Mouse (Mus musculus) heart, postnatal 25 days (tissue): ENCODE data around the gene Arhgap10. TPM values are rescaled to one million over a fixed set of nuclear protein-coding genes. Genes with fewer than 3 reads are reported as not detected.
A peak's percentile ranks its signal among the peaks of the same experiment; 100 is the strongest.

Experiments used
- DNase-seq: peaks from one replicate; pipeline ENCODE4 v3.0.0; 2022; ENCODE audit warnings: low spot score
- intact Hi-C: fragments of 180-260 bp; cut with DNase I; formaldehyde crosslinking; loops from one replicate; pipeline ENCODE4 v1.15.1; 2025
- total RNA-seq, 2 experiments: library from RNA; stranded (reverse); gene quantifications; 2 replicates each; pipeline ENCODE4 v1.2.3; 2021

Arhgap10 gene
- total RNA-seq, 2 experiments from 2014 or later, result 51.2 to 58.0 TPM

DNA sequence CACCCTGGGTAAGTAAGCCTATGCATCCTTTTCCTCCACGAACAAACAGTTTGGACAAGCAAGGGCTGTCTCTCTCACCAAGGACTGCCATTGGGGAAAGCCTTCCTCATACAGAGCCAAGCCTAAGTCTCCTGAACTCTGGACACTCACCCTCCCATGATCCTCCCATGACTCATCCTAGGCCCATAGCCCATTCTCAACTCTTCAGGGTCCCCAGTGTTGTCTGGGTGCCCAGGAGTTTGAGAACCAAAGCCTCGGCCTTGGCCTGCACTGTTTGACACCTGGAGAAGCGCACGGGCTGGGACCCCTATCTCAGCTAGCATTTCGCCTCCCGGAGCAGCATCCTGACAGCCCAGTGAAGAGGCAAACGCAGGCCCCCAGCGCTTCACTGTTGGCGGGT, 63.9 kb downstream of the Arhgap10 start:
- no peak for DNase-seq
- intact Hi-C loops, result no loop called here

GRCm38 (mm10) chr8:77451466-77452382, 66.0 kb downstream of the Arhgap10 start:
- intact Hi-C loops, result no loop called here
- no peak for DNase-seq

DNA sequence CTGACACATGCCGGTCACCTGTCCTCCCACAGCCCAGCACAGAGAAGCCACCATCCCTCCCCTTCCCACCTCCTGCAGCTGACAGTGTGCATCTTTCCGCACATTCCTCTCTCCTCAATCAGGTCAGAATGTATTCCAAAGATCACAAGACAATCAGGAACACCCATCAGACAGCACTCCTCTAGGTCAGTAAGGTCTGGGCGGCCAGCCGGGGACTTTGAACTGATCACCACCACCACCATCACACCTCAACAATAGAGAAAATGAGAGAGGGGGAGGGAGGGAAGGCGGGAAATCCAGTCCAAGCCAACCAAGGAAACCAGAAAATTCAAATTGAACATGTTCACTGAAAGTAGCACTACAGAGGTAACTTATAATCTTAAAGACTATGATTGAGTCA, 66.7 kb downstream of the Arhgap10 start:
- DNase-seq, result no peak
- intact Hi-C loops, result no loop called here

GRCm38 (mm10) chr8:77446294-77446693, 71.5 kb downstream of the Arhgap10 start:
- no peak for DNase-seq
- intact Hi-C loops, result no loop called here

DNA sequence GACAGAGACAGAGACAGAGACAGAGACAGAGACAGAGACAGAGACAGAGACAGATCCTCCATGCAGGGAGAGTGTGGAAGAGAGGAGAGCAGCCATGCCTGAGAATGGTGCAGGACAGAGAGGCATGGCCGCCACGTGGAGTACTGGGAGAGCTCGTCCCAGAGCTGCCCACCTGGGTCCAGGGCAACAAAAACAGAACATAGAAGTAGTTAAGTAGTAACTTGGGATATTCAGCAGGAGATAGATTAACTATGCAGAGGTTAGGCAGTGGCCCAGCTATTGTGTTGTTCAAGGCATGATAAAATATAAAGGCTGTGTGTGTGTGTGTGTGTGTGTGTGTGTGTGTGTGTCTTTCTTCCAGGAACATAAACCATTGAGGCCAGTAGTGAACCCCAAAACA, 72.1 kb downstream of the Arhgap10 start:
- DNase-seq, result no peak
- intact Hi-C loops, result no loop called here

DNA sequence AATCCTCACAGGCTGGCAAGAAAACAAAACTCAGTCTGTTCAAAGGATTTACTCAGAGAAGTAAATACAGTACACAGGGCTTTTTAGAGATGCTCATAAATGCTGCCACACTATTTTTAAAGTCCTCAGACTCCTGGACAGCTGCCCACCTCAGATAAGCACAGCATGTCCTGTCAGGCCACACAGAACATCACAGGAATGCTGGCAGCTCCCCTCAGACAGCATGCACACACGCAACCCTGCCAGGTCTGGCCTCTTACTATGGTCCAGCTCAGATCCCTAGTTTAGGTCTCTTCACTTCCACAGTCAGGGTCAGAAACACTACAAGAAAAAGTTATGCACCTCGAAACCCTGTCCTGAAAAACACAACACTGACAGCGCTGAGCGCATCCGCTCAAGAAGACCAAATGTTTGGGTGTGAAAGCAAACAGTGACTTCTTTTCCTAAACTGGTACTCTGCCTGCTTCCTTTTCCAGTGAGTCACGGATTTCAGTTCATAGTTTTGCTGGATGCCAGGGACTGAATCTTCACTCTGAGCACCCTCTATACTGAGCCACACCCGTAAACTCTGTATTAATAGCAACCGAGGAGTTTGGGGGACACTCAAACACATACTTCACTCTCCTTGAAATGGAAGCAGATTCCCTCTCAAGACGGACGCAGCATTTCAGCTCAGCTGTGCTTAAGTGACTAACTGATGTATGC, 73.4 kb downstream of the Arhgap10 start:
- intact Hi-C loops, result loop anchor here (5.0 kb wide), 1 partner anchor 68 kb away; no protein-coding TSS in a partner anchor
- peak; percentile 76 for DNase-seq

GRCm38 (mm10) chr8:77442452-77442851, 75.3 kb downstream of the Arhgap10 start:
- no peak for DNase-seq
- intact Hi-C loops, result loop anchor here (5.0 kb wide), 1 partner anchor 70 kb away; no protein-coding TSS in a partner anchor

DNA sequence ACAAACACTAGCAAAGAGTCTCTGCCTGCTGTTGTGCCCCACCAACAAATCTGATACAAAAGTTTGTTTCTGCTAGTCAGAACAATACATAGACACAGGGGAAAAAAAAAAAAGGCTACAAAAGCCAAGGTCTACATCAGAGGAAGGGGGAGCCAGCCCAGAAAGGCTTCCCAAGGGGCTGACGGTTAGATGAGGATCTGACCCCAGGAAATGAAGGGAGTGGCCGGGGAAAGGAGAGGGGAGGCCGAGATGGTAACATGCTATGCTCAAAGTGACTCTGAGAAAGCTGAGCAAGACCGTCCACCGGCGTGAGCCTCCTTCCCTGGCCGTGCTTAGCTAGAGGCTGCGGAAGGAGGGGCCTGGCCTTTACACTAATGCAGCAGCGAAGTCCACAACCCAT, 76.8 kb downstream of the Arhgap10 start:
- DNase-seq, result no peak
- intact Hi-C loops, result loop anchor here (5.0 kb wide), 1 partner anchor 71 kb away; no protein-coding TSS in a partner anchor

- DNase-seq, result no peak
- intact Hi-C loops, result loop anchor here (5.0 kb wide), 1 partner anchor 72 kb away; no protein-coding TSS in a partner anchor
Observed at GRCm38 (mm10) chr8:77440324-77440880, 77.4 kb downstream of the Arhgap10 start.

DNA sequence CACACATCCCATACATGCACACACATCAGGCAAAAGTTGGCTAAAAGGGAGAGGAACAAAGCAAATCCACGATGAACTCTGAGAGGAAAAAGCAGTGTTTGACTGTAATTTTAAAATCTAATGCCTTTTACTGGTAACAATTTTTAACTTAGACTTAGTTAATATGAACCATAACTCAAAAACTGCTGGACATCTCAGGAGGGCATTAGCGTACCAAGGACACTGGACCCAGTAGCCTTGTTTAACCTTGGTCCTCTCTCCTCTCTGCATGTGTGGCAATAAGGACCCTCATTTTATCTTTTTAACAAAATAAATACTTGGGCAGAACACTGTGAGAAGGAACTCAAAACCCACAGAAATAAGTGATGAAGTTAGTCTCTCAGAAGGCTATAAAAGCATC, 78.1 kb downstream of the Arhgap10 start:
- DNase-seq, result no peak
- intact Hi-C loops, result loop anchor here (5.0 kb wide), 1 partner anchor 73 kb away; no protein-coding TSS in a partner anchor

DNA sequence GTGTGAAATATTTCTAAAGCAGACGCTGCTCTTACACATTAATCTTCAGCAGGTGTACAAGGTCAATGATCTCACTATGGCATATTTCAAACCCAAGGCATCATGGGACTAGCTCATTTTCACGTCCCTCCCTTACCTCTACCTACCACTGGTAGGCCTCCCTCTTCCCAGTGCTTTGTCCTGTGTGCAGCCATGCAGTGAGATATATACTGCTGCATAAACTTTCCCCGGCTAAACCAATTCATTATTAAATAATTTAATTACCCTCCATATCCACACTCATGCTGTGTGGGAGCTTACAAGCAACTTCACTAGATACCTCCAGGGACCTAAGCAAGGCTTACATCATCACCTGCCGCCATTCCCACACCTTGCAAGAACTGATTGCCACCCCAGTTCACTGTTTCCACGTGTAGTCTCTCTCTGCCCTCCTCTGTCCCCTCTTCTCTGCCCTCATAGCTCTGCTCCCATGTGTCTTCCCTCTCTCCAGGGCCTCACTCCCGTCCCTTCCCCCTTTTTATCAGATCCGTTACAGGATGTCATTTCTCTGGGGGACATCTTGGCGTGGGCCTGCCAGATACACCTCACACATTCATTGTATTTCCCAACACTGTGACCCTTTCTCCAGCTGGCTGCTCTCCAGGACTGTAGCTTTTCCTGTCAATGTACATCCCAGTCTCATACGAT, 79.8 kb downstream of the Arhgap10 start:
- no peak for DNase-seq

DNA sequence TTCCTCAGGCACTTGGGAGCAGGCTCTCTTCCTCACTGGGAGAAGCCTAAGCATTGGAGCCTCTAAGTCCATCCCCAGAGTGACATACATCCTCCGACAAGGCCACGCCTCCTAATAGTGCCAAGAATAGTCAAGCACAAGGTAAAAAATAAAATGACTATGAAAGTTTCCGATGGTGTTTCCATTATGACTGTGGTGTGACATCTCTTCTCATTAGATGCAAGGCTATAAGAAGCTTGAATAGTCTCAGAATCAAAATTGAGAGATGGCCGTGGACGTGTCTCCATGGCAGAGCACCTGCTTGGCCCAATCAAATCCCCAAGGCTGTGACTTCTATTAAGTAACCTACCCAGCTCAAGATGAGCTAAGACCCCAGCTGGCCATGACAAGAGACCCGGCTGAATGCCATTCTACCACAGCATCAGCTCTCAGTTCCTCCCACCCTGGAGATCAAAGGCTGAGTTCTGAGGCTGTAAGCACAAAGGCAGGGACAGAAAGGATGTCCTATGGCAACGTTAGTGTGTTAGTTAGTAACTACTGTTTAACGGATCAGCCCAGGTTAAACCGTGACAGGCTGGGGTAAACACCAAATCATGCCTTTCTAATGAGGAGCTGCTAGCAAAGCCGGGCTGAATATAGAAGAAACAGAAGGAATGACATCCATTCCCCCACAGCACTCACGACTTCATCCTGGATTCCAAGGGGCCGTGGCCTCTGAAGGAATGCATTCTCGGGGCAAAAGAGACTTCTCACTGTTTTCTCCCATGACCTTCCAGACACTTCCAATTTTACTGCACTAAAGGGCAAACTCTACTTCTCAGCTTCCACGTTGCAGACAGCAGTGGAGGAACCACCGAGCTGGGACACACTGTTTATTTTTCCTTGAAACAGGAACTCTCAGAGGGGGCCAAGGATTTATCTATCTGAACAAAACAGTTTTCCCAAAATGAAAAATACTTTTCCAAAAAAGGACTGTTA, 81.5 kb downstream of the Arhgap10 start:
- DNase-seq, result no peak
- intact Hi-C loops, result loop anchor here (2.0 kb wide), 1 partner anchor 16 kb away; no protein-coding TSS in a partner anchor

More for the DNA sequence above, 79.8 kb downstream of the Arhgap10 start:
- intact Hi-C loops, result loop anchor here (2.0 kb wide), 1 partner anchor 17 kb away; no protein-coding TSS in a partner anchor

DNA sequence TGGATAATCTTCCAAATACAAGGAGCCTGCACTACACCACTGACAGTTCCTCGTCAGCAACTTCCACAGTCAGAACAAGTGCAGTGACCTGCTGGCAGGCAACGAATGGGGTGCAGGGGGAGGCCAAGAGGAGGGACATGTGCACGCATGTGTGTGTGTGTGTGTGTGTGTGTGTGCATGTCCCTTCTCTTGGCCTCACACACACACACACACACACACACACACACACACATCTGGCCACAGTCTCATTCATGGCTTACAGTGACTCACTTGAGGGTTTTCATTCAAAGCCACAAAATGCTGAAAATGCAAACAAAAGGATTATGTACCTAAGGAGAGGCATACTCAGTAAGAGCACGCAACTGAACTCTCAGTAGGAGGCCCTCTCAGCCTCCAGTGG, 84.5 kb downstream of the Arhgap10 start:
- intact Hi-C loops, result no loop called here
- no peak for DNase-seq

DNA sequence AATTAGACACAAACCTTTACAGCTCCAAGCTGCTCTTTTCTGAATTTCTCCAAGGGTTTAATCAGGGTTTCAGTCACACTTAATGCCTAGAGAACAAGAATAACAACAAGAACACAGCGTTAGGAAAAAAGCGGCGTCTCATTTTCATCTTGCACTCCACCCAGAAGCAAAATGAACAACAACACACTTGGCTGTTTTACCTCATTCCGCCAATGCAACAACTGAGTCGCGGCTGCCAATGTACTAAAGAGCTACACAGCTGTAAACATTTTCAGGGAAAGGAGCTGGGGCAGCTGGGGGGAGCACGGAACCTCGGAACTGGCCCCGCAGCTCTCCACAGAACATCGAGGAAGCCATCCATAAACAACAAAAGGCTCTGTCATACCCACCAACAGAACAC, 85.0 kb downstream of the Arhgap10 start:
- intact Hi-C loops, result no loop called here
- DNase-seq, result no peak

GRCm38 (mm10) chr8:77428420-77428819, 89.3 kb downstream of the Arhgap10 start:
- DNase-seq, result no peak
- intact Hi-C loops, result no loop called here

DNA sequence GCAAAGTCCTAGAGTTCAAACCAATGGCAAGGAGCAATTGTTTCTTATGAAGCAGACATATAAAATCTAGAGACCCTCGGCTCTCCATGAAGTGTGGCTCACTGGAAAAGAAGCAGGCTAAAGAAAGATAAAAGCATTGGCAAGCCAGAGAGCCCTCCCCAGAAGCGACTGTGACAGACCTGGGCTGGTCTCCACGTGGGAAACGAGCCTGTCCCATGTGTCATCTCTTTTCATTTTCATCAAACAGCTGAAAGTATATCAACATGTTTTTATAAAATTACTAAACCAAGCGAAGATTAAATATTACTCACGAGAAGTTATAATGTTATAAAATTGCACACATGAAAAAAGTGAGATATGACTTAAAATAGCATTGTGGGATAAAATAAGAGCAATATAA, 89.7 kb downstream of the Arhgap10 start:
- no peak for DNase-seq
- intact Hi-C loops, result no loop called here

DNA sequence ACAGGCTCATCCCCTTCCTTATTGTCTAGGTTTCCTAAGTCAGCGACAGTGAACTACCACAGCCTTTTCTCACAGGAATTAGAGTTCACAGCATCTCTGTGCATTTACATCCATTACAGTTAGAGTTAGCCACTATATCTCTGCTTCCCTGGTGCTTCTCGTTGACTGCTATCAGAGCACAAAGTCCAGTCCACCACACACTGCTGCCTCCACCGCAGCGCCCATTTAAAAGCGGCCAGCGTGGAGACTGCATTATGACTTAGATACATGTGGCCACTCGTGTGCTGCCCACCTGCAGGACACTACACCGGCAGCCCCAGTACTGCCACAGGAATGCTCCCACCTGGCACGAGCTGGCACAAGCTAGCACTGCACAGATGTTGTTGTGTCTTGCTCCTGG, 90.3 kb downstream of the Arhgap10 start:
- intact Hi-C loops, result no loop called here
- DNase-seq, result no peak

DNA sequence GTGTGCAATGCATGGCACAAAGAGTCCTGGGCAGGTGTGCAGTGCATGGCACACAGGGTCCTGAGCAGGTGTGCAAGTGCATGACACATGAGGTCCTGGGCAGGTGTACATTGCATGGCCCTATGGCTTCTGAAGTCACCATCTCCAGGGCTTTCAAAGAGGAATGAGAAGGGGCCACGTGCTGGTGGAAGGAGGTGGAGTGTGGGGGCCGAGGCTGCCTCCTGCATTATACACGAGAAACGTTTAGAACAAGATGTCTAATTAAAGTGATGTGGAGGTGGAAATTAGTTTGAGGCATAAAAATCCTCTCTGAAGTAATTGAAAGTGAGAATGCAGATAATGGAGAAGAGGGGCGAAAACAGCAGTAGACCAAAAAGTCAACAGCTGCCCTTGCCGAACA, 93.9 kb downstream of the Arhgap10 start:
- DNase-seq, result no peak
- intact Hi-C loops, result no loop called here
